Mouse (Mus musculus) lung, postnatal 0 days (tissue): ENCODE measurements around the gene Mtr. TPM values are rescaled to one million over a fixed set of nuclear protein-coding genes. Genes with fewer than 3 reads are reported as not detected.

Source experiments
- ATAC-seq: fragments of 200-750 bp; cut with Nextera tagmentation; 2 replicates; pipeline ENCODE4 v1.8.0; 2017; ENCODE audit warnings: moderate library complexity
- DNase-seq: peaks from one replicate; pipeline ENCODE4 v3.0.0-alpha.2; 2016; ENCODE audit warnings: low spot score
- H3K27ac ChIP-seq: fragments of 300-500 bp; sonication (generic); 2 replicates; pipeline ENCODE4 v1.5.1; 2014; ENCODE audit warnings: antibody characterized with exemption, mild to moderate bottlenecking, low read length, mixed read lengths
- H3K27me3 ChIP-seq: fragments of 300-500 bp; sonication (generic); replicated peaks from 2 replicates; pipeline ENCODE4 v1.6.1; 2014; ENCODE audit warnings: low read length, mixed read lengths; ENCODE audit not compliant: insufficient read depth
- H3K36me3 ChIP-seq: fragments of 300-500 bp; sonication (generic); 2 replicates; pipeline ENCODE4 v1.6.1; 2014; ENCODE audit warnings: low read length, mixed read lengths; ENCODE audit not compliant: insufficient read depth
- H3K4me1 ChIP-seq: fragments of 300-500 bp; sonication (generic); 2 replicates; pipeline ENCODE4 v1.6.1; 2014; ENCODE audit warnings: antibody characterized with exemption, low read depth, low read length, mixed read lengths; ENCODE audit not compliant: insufficient read depth
- H3K4me2 ChIP-seq: fragments of 300-500 bp; sonication (generic); replicated peaks from 2 replicates; pipeline ENCODE4 v1.6.1; 2014; ENCODE audit warnings: low read depth, mild to moderate bottlenecking, low read length, moderate library complexity, mixed read lengths
- H3K4me3 ChIP-seq: fragments of 300-500 bp; sonication (generic); 2 replicates; pipeline ENCODE4 v1.5.1; 2014; ENCODE audit warnings: low read depth, low read length
- H3K9ac ChIP-seq: fragments of 300-500 bp; sonication (generic); replicated peaks from 2 replicates; pipeline ENCODE4 v1.6.1; 2014; ENCODE audit warnings: low read depth, mild to moderate bottlenecking
- H3K9me3 ChIP-seq: fragments of 300-500 bp; sonication (generic); 2 replicates; pipeline ENCODE4 v1.6.1; 2016; ENCODE audit warnings: low read length, mixed read lengths
- CTCF ChIP-seq: IDR thresholded peaks from 2 replicates; pipeline ENCODE4 v1.5.1; 2016; ENCODE audit warnings: antibody characterized with exemption, mild to moderate bottlenecking
- EP300 ChIP-seq: IDR thresholded peaks from 2 replicates; pipeline ENCODE4 v1.6.1; 2016; ENCODE audit warnings: antibody characterized with exemption, mild to moderate bottlenecking, control low read depth
- WGBS: fragments of 180-500 bp; shearing (Covaris S2); extraction: QIAGEN DNeasy Blood & Tissue Kit; methylation state at CpG from one replicate; pipeline ENCODE4 v1.1.7; 2014; 5-methylcytosine and 5-hydroxymethylcytosine counted together
- polyA plus RNA-seq: library from polyadenylated mRNA; unstranded; fragments of >200 nt; fragmentation: Nextera tagmentation; extraction: Ambion mirVana; gene quantifications from 2 replicates; pipeline ENCODE4 v1.2.1, GENCODE M21; 2015

Gene Mtr
- polyA plus RNA-seq, 1 experiment from 2014 or later = 5.2 TPM

GRCm38 (mm10) chr13:12293810-12294209 lies 35.9 kb upstream of the Mtr start:
- TF ChIP-seq CTCF = no peak
- no peak for TF ChIP-seq EP300
- ATAC-seq = peak; percentile 73
- H3K9ac ChIP-seq = no peak overlapping the region

GRCm38 (mm10) chr13:12290700-12291099 lies 32.8 kb upstream of the Mtr start:
- ATAC-seq = no peak
- no peak overlapping the region for H3K4me3 ChIP-seq
- H3K27ac ChIP-seq = no peak overlapping the region
- no peak overlapping the region for H3K4me2 ChIP-seq
- DNase-seq = no peak
- no peak for TF ChIP-seq CTCF
- no peak for TF ChIP-seq EP300
- H3K9me3 ChIP-seq = no peaks in the 10 kb centered on the region
- H3K27me3 ChIP-seq = no peaks in the 10 kb centered on the region
- no peak overlapping the region for H3K9ac ChIP-seq
- H3K4me1 ChIP-seq = no peaks in the 10 kb centered on the region
- WGBS = 89% methylated on average over 7 of the region's 7 CpGs
- no peaks in the 10 kb centered on the region for H3K36me3 ChIP-seq

More at GRCm38 (mm10) chr13:12293810-12294209, 35.9 kb upstream of the Mtr start:
- Histone ChIP-seq H3K36me3 (no peaks in the 10 kb centered on the region), H3K27ac (no peak overlapping the region), H3K9me3 (no peaks in the 10 kb centered on the region), H3K4me1 (no peaks in the 10 kb centered on the region), H3K27me3 (no peaks in the 10 kb centered on the region), H3K4me2 (no peak overlapping the region), H3K4me3 (no peak overlapping the region)
- 64% methylated on average over 7 of the region's 7 CpGs for WGBS
- no peak for DNase-seq

DNA sequence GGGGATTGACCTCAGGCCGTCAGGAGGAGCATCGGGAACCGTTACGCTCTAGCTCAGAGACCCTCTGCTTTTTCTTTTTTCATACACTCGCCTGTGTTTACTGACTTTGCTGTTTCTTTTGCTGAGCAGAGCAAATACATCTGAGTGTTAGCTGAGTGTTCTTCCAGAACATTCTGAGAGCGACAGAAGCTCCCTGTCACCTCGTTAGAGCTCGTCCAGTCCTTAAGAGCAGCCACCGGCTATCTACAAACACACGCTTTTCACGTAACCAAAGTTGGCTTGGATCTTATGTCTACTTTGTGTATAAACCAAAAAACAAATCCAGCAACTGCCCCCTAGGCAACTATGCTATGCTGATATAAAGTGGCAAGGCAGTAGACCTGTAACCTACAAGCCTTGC lies 26.6 kb upstream of the Mtr start:
- WGBS = 43% methylated on average over 11 of the region's 11 CpGs
- Histone ChIP-seq H3K4me1 (no peaks in the 10 kb centered on the region), H3K9ac (no peak overlapping the region), H3K4me3 (no peak overlapping the region), H3K4me2 (no peak overlapping the region), H3K27me3 (no peaks in the 10 kb centered on the region), H3K36me3 (no peaks in the 10 kb centered on the region), H3K9me3 (no peaks in the 10 kb centered on the region), H3K27ac (peak overlapping the region; percentile 80)
- peak; percentile 88 for DNase-seq
- ATAC-seq = peak; percentile 90
- TF ChIP-seq CTCF (0 out of 2 replicates have a peak, but pooled peaks have one; percentile 2), EP300 (peak; percentile 43; the same call in 1 of the 2 replicates)

- H3K36me3 ChIP-seq = no peaks in the 10 kb centered on the region
- no peaks in the 10 kb centered on the region for H3K27me3 ChIP-seq
- no peaks in the 10 kb centered on the region for H3K9me3 ChIP-seq
- peak overlapping the region; percentile 80 for H3K27ac ChIP-seq
- H3K4me2 ChIP-seq = no peak overlapping the region
- peak; percentile 82 for ATAC-seq
- DNase-seq = peak; percentile 70
- H3K4me1 ChIP-seq = no peaks in the 10 kb centered on the region
- H3K4me3 ChIP-seq = no peak overlapping the region
- whole genome bisulfite sequencing = 64% methylated on average over 3 of the region's 3 CpGs
- H3K9ac ChIP-seq = no peak overlapping the region
- TF ChIP-seq EP300 (0 out of 2 replicates have a peak, but pooled peaks have one; percentile 19), CTCF (no peak)
These were observed 25.9 kb upstream of the Mtr start for GRCm38 (mm10) chr13:12283826-12284225.

DNA sequence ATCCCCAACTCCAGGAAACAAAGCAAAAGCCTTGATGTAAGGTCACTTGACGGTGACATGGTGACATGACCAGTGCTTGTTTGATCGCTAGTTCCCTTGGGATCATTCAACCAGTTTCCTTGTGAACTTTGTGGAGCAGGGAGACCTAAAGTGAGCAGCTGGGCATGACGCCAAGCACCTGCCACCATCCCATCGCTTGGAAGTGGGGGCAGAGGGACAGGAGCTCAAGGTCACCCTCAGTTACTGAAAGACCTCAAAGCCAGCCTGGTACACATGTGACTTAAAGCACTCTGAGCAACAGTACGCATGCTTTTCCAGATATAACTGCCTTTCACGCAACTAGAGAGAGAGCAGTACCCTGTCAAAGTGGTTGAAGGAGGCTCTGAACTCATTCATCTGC lies 16.8 kb upstream of the Mtr start:
- no peaks in the 10 kb centered on the region for H3K27me3 ChIP-seq

DNA sequence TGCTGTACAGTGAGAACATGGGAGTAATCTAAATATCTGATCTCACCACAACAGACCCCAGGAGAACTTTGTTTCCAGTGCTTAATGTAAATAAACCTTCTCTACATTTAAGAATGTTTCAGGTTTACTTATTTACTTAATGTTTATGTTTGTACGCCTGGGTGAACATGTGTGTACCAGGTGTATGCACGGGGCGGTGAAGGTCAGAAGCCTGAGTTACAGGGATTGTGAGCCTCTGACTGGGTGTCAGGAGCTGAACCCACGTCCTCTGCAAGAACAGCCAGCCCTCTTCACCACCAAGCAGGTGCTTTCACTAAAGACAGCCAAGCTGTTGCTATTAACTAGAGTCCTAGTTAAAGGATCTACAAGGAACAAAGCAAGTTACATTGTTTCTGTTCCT lies 16.3 kb upstream of the Mtr start:
- H3K9me3 ChIP-seq = no peaks in the 10 kb centered on the region
- ATAC-seq (no peak), DNase-seq (no peak)
- 80% methylated on average over 4 of the region's 4 CpGs for WGBS
- no peak overlapping the region for H3K9ac ChIP-seq
- no peaks in the 10 kb centered on the region for H3K36me3 ChIP-seq
- H3K4me2 ChIP-seq = no peak overlapping the region
- no peak overlapping the region for H3K27ac ChIP-seq
- no peak overlapping the region for H3K4me3 ChIP-seq
- no peak for TF ChIP-seq EP300
- TF ChIP-seq CTCF = no peak
- no peaks in the 10 kb centered on the region for H3K27me3 ChIP-seq
- no peaks in the 10 kb centered on the region for H3K4me1 ChIP-seq

More for the DNA sequence above, 16.8 kb upstream of the Mtr start:
- no peaks in the 10 kb centered on the region for H3K36me3 ChIP-seq
- no peak overlapping the region for H3K4me3 ChIP-seq
- no peak for TF ChIP-seq EP300
- TF ChIP-seq CTCF = no peak
- no peak overlapping the region for H3K27ac ChIP-seq
- H3K4me1 ChIP-seq = no peaks in the 10 kb centered on the region
- no peak overlapping the region for H3K9ac ChIP-seq
- no peak overlapping the region for H3K4me2 ChIP-seq
- DNase-seq = no peak
- ATAC-seq = no peak
- 70% methylated on average over 6 of the region's 6 CpGs for WGBS
- no peaks in the 10 kb centered on the region for H3K9me3 ChIP-seq

DNA sequence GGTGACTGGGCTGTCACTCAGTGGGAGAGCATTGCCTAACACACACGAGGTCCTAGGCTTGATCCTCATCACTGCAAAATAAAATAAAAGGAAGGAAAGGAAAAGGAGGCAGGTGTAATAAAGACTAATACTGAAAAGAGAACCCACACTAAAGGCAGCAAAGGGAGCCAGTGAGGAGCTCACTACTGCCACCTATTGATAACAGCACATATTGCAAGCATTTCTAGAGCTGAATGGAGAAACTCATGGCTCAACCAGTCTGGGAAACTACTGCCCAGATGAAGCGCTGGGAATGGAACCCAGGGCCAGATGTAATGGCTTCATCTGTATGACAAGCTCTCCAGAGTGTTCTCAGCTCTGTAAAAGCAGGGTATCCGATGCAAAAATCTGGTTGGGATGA lies 15.0 kb upstream of the Mtr start:
- Histone ChIP-seq H3K4me1 (no peaks in the 10 kb centered on the region), H3K4me2 (no peak overlapping the region), H3K9me3 (no peaks in the 10 kb centered on the region), H3K27me3 (no peaks in the 10 kb centered on the region), H3K9ac (no peak overlapping the region), H3K4me3 (no peak overlapping the region), H3K36me3 (no peaks in the 10 kb centered on the region), H3K27ac (no peak overlapping the region)
- TF ChIP-seq EP300 = no peak
- TF ChIP-seq CTCF = peak; percentile 77
- 46% methylated on average over 3 of the region's 3 CpGs for WGBS
- DNase-seq (peak; percentile 34), ATAC-seq (no peak)
